Mouse (Mus musculus) embryonic facial prominence, embryonic 13.5 days (tissue): ENCODE results near the gene Oas1g. TPM values are rescaled to one million over a fixed set of nuclear protein-coding genes. Genes with fewer than 3 reads are reported as not detected.
"Not testable (repeated sequence)": the region's sequence is repeated elsewhere in the genome, so short reads cannot be mapped to it uniquely, and the experiment has no call there.

Experiments
- ATAC-seq: fragments of 200-750 bp; cut with Nextera tagmentation; 2 replicates; pipeline ENCODE4 v1.8.0; 2017; ENCODE audit warnings: low read depth; ENCODE audit not compliant: insufficient number of reproducible peaks, insufficient read depth, low FRiP score, low TSS enrichment
- H3K27ac ChIP-seq: fragments of 300-500 bp; sonication (generic); 2 replicates; pipeline ENCODE4 v1.5.1; 2015; ENCODE audit warnings: moderate library complexity, mild to moderate bottlenecking, inconsistent platforms
- H3K27me3 ChIP-seq: fragments of 300-500 bp; sonication (generic); 2 replicates; pipeline ENCODE4 v1.6.1; 2015; ENCODE audit warnings: mild to moderate bottlenecking, inconsistent platforms
- H3K36me3 ChIP-seq: fragments of 300-500 bp; sonication (generic); 2 replicates; pipeline ENCODE4 v1.6.1; 2015; ENCODE audit warnings: mild to moderate bottlenecking, inconsistent platforms
- H3K4me1 ChIP-seq: fragments of 300-500 bp; sonication (generic); 2 replicates; pipeline ENCODE4 v1.6.1; 2015; ENCODE audit warnings: inconsistent platforms
- H3K4me2 ChIP-seq: fragments of 300-500 bp; sonication (generic); 2 replicates; pipeline ENCODE4 v1.6.1; 2015; ENCODE audit warnings: moderate library complexity, mild to moderate bottlenecking, inconsistent platforms
- H3K4me3 ChIP-seq: fragments of 300-500 bp; sonication (generic); 2 replicates; pipeline ENCODE4 v1.5.1; 2015; ENCODE audit warnings: mild to moderate bottlenecking, inconsistent platforms
- H3K9ac ChIP-seq: fragments of 300-500 bp; sonication (generic); 2 replicates; pipeline ENCODE4 v1.6.1; 2015; ENCODE audit warnings: mild to moderate bottlenecking, inconsistent platforms
- H3K9me3 ChIP-seq: fragments of 300-500 bp; sonication (generic); 2 replicates; pipeline ENCODE4 v1.6.1; 2016; ENCODE audit warnings: inconsistent platforms
- WGBS: fragments of 180-500 bp; shearing (Covaris S2); methylation state at CpG from one replicate; pipeline ENCODE4 v1.1.7; 2015; ENCODE audit warnings: mixed read lengths; 5-methylcytosine and 5-hydroxymethylcytosine counted together
- polyA plus RNA-seq: library from polyadenylated mRNA; unstranded; fragments of >200 nt; fragmentation: Nextera tagmentation; extraction: Ambion mirVana; gene quantifications from 2 replicates; pipeline ENCODE4 v1.2.1, GENCODE M21; 2015

The Oas1g gene
- 0.14 and 0.59 TPM in 2 replicates for polyA plus RNA-seq

- H3K4me1 ChIP-seq, H3K9ac ChIP-seq, H3K9me3 ChIP-seq, H3K4me3 ChIP-seq, H3K4me2 ChIP-seq, ATAC-seq, H3K36me3 ChIP-seq, H3K27me3 ChIP-seq, H3K27ac ChIP-seq: not testable (repeated sequence)
- 23% methylated on average over 6 of the region's 9 CpGs for WGBS
These were observed at the start of gene Oas1g for GRCm38 (mm10) chr5:120887413-120887812. Oas1g (minus strand) TSS chr5:120887613.

DNA sequence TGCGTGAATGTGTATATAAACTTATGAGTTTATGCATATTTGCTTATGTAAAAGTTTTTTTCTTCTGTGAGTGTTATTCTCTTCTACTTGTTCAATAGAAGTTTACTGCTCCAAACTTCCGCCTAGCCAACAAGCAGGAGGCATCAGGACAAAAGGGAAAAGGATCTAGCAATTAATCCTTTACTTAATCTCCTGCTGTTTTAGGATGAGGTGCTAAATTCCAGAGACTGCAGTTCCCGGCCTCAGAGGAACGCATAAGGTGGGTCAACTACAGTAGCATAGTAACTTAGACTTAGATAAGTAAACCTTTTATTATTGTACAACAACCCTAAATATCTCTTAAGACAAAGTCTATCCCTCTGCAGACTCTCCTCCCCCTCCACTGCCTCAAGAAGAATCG lies 46.6 kb upstream of the Oas1g start:
- no peak overlapping the region for H3K27ac ChIP-seq
- H3K27me3 ChIP-seq = no peaks in the 10 kb centered on the region
- H3K36me3 ChIP-seq = no peaks in the 10 kb centered on the region
- no peak for ATAC-seq
- 26% methylated on average over 5 of the region's 5 CpGs for WGBS
- no peak overlapping the region for H3K4me3 ChIP-seq
- no peak overlapping the region for H3K4me2 ChIP-seq
- H3K9ac ChIP-seq = no peak overlapping the region
- no peaks in the 10 kb centered on the region for H3K9me3 ChIP-seq
- no peaks in the 10 kb centered on the region for H3K4me1 ChIP-seq

- Histone ChIP-seq H3K27ac (no peak overlapping the region), H3K27me3 (no peaks in the 10 kb centered on the region), H3K36me3 (no peaks in the 10 kb centered on the region), H3K9ac (no peak overlapping the region), H3K4me1 (no peaks in the 10 kb centered on the region), H3K9me3 (no peaks in the 10 kb centered on the region), H3K4me3 (no peak overlapping the region), H3K4me2 (no peak overlapping the region)
- no peak for ATAC-seq
- WGBS = 8% methylated on average over 1 of the region's 1 CpGs
These were observed 39.6 kb upstream of the Oas1g start for GRCm38 (mm10) chr5:120927036-120927435.

DNA sequence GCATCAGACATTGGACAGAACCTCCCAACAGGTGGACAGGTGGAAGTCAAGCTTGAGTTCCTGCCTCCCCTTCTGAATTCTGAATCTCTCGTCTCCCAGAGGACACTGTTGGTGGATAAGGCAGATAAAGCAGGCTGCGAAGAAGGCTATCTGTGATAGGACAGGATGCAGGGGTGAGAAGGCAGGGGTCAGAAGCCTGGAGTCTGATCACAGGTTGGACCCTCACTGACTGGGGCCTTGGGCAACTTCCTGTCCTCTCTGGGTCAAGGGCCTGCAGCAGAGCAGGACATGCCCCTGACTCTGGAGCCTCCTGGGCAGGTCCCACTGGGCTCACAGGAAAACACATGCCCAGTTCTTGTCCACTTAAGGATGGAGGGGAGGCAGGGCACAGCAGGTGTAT lies 38.9 kb upstream of the Oas1g start:
- H3K4me3 ChIP-seq, H3K36me3 ChIP-seq, H3K4me2 ChIP-seq, H3K27me3 ChIP-seq, H3K4me1 ChIP-seq, H3K9ac ChIP-seq, ATAC-seq, H3K9me3 ChIP-seq, H3K27ac ChIP-seq: not testable (repeated sequence)
- 65% methylated on average over 2 of the region's 2 CpGs for WGBS

- not testable (repeated sequence) for H3K27me3 ChIP-seq, H3K9ac ChIP-seq, H3K36me3 ChIP-seq, ATAC-seq, H3K27ac ChIP-seq, H3K4me3 ChIP-seq, H3K4me1 ChIP-seq, H3K9me3 ChIP-seq, H3K4me2 ChIP-seq
- WGBS = 77% methylated on average over 4 of the region's 4 CpGs
These were observed 37.1 kb upstream of the Oas1g start for GRCm38 (mm10) chr5:120924520-120924919.

- Histone ChIP-seq H3K4me2 (no peak overlapping the region), H3K36me3 (no peaks in the 10 kb centered on the region), H3K9me3 (no peaks in the 10 kb centered on the region), H3K27ac (no peak overlapping the region), H3K9ac (no peak overlapping the region), H3K27me3 (no peaks in the 10 kb centered on the region), H3K4me3 (no peak overlapping the region), H3K4me1 (no peaks in the 10 kb centered on the region)
- WGBS = 76% methylated on average over 4 of the region's 4 CpGs
- ATAC-seq = no peak
These were observed 36.6 kb upstream of the Oas1g start for GRCm38 (mm10) chr5:120923969-120924368.

GRCm38 (mm10) chr5:120920296-120920695 lies 32.9 kb upstream of the Oas1g start:
- Histone ChIP-seq H3K9me3 (no peaks in the 10 kb centered on the region), H3K4me1 (no peaks in the 10 kb centered on the region), H3K27me3 (no peaks in the 10 kb centered on the region), H3K4me2 (no peak overlapping the region), H3K9ac (no peak overlapping the region), H3K36me3 (no peaks in the 10 kb centered on the region), H3K4me3 (no peak overlapping the region), H3K27ac (no peak overlapping the region)
- WGBS = 84% methylated on average over 3 of the region's 3 CpGs
- no peak for ATAC-seq

DNA sequence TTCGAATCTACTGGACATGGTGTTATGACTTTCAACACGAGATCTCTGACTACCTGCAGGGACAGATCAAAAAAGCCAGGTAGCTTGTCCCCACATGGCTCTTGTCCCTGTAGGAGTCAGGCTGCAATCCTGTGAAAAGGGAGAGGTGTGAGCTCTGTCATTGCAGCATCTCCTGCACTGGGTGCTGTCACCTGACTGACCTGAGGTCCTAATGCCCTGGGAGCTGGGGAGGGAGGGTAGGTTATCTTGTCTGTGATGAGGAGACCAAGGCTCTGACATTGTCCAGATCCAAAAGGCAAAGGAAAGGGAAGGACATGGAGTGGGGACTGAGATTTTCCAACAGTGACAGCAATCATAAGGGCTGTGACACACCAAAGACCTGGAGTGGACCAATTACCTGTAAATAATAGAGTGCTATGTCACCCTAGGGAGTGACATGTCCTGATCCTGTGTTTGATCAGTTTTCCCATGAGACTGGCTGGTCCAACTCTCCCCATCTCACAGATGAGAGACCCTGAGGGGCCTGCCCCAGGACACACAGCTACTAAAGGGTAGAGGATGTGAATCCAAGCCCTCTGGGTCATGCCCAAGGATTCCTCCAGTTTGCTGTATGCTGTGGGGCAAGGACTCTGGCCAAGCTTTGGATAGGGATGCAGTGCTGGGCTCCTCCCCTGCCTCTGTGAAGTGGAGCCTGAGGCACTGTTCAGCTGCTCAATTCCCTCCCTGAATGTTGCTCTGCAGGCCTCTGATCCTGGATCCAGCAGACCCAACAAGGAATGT lies 31.9 kb upstream of the Oas1g start:
- not testable (repeated sequence) for H3K27ac ChIP-seq, H3K4me3 ChIP-seq, H3K4me1 ChIP-seq, H3K9me3 ChIP-seq, H3K4me2 ChIP-seq, H3K36me3 ChIP-seq, H3K9ac ChIP-seq, ATAC-seq, H3K27me3 ChIP-seq
- 60% methylated on average over 2 of the region's 2 CpGs for WGBS

- not testable (repeated sequence) for H3K4me1 ChIP-seq, ATAC-seq
- 46% methylated on average over 8 of the region's 8 CpGs for WGBS
These were observed 26.8 kb upstream of the Oas1g start, which contains the start of gene Oas1d for GRCm38 (mm10) chr5:120914204-120914603. Oas1d (plus strand) TSS chr5:120914536.

DNA sequence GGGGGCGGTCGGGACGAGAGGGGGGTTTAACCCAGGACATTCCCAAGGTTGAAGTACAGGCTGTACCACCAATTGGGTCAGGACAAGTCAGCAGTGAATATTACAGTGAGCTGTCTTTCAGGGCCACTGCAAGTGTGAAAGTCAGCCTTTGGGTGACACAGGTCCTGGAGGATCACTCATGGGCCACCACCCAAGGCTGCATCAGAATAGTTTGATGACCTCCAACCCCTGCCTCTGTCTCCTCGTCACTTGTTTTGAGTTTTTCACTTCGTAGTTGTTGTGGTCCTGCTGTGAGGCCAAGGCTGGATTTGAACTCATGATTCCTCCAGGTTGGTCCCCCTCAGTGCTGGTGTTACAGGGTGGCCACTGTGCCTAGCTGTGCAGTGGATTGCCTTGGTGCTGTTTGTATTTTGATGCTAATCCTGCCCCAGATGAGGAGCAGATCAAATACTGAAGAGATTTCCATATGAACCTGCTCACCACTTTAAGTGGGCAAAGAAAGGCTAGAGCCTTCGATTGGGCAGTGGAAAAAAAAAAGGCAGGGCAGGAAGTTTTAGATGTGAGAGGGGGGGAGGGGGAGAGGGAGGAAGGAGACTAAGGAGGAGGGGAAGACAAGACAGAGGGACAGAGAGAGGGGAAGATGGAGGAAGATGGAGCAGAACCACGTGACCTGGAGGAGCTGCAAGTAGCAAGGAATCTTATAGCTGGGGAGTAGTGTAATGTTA lies 20.9 kb upstream of the Oas1g start:
- no peaks in the 10 kb centered on the region for H3K27me3 ChIP-seq
- ATAC-seq = no peak
- 42% methylated on average over 7 of the region's 7 CpGs for WGBS

More at GRCm38 (mm10) chr5:120914204-120914603, 26.8 kb upstream of the Oas1g start, which contains the start of gene Oas1d:
- H3K27me3 ChIP-seq, H3K27ac ChIP-seq, H3K9me3 ChIP-seq, H3K4me2 ChIP-seq, H3K36me3 ChIP-seq, H3K4me3 ChIP-seq, H3K9ac ChIP-seq: not testable (repeated sequence)

DNA sequence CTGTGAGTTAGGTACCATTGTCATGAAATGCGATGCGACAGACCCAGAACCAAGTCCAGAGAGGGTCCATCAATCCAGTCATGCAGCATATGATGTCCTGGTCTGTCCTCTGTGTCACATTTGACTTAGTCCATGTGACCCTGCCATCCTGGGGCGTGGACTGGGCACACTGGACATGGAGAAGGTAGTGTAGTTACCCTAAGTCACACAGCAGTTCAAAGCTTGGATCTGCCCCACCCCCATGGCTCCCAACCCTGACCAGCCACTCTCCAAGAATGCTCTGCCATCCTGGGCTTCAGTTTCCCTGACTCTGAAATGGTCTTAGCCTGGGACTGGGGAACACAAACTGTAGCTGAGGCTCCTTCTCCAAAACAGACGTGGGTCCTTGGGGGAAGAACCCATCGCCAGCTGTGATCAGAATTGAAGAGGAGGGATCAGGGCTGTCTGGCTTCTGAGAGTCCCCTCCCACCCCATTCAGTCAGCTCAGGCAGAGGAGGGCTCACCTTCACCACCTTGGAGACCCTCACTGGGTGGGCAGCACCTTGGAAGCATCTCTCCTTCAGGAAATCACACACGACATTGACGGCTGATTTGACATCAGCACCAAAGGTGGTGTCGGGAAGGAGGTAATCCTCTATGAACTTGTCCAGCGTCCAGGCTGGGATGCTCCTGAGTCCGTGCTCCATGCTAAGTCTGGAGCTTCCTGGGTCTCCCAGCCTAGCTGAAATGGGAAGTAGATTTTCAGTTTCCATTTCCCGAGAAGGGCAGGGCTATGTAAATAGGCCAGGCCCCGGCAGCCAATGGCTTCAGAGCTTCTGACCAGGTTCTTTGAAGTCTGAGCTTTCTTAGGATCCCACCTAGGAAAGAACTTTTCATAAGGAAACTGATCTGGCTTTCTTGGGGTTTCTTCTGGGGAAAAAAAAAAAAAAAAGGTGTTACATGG lies 19.6 kb upstream of the Oas1g start, which contains the start of gene Oas1a:
Oas1a (minus strand) TSS at position 731 of the 943 bp plus-strand sequence.
- H3K4me1 ChIP-seq, H3K27me3 ChIP-seq, H3K9me3 ChIP-seq, H3K4me2 ChIP-seq, H3K36me3 ChIP-seq, ATAC-seq, H3K9ac ChIP-seq, H3K27ac ChIP-seq, H3K4me3 ChIP-seq: not testable (repeated sequence)
- 37% methylated on average over 8 of the region's 12 CpGs for WGBS

More for the DNA sequence above, 20.9 kb upstream of the Oas1g start:
- Histone ChIP-seq H3K9ac (no peak overlapping the region), H3K9me3 (no peaks in the 10 kb centered on the region), H3K27ac (no peak overlapping the region), H3K4me1 (no peaks in the 10 kb centered on the region), H3K4me3 (no peak overlapping the region), H3K4me2 (no peak overlapping the region), H3K36me3 (no peaks in the 10 kb centered on the region)
